Mouse (Mus musculus): Measurements from ENCODE around the gene Itgb3. TPM values are rescaled to one million over a fixed set of nuclear protein-coding genes. Genes with fewer than 3 reads are reported as not detected.

The Itgb3 gene
- total RNA-seq (2023): 10 to 100 TPM; 20.8 to 22.2 TPM

DNA sequence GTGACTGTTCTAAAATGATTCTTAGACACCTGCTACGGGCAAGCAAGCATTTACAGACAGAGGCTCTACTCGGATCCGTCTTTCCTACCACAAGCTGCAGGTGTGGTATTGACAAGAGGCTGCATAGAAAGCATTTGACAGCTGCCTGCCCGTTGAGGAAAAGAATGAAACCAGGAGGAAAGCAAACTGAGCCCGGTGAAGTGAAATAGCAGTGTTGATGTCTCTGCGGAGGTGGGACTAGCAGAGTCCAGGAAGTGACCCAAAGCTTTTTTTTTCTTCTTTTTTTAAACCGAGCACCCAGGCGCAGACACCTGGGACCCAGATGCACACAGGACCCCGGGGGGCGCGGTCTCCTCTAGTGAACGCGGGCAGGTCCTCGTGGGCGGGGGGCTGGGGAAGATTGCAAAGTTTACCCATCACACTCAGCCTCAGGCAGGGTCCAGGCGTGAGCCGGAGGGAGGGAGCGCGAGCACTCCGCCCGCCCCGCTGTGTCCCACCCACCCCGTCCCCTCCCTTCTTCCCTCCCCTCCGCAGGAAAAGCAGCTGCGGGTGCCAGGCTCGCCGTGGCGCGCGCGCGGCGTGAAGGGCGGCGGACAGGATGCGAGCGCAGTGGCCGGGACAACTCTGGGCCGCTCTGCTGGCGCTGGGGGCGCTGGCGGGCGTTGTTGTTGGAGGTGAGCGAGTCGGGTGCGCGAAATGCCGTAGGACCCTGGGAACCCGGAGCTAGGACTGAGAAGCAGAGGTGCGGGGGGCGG is at the start of gene Itgb3:
TSS of gene Itgb3 (plus strand) at position 510 of the 755 bp plus-strand sequence.

DNA sequence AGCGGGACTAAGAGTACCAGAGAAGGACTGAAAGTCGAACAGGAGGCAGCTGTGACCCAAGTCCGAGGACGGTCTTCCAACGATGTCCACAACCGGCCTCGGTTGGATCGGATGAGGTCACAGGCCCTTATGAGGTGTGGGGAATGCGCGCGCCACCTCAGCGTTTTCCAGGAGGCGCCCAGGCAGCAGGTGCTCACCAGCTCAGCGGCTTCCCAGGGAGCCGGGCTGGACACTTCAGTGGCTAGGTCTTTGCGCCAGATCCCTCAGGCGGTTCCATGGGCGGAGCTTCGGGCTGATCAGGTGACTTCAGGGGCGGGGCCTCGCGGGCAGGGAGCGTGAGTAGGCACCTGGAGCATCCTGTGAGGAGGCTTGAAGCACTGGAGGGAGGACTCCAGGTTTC is 77.7 kb downstream of the Itgb3 start, which contains the start of gene Gm11639:
TSS of gene Gm11639 (plus strand) at position 160 of the 400 bp plus-strand sequence.

Other genes with a start within 250 kb of the Itgb3 start
- 10 to 100 TPM; 91.8 to 92.9 TPM for gene Kansl1, start 139.1 kb upstream of the Itgb3 start, total RNA-seq (2023)
- gene Cdc27, start 57.4 kb upstream of the Itgb3 start, total RNA-seq (2023): 10 to 100 TPM; 24.4 to 25.4 TPM
- gene Myl4, start 57.3 kb upstream of the Itgb3 start, total RNA-seq (2023): not detected
- gene Gm11639, start 77.7 kb downstream of the Itgb3 start, total RNA-seq (2023): not detected